Mouse (Mus musculus): ENCODE data around the gene Ppara.

DNA sequence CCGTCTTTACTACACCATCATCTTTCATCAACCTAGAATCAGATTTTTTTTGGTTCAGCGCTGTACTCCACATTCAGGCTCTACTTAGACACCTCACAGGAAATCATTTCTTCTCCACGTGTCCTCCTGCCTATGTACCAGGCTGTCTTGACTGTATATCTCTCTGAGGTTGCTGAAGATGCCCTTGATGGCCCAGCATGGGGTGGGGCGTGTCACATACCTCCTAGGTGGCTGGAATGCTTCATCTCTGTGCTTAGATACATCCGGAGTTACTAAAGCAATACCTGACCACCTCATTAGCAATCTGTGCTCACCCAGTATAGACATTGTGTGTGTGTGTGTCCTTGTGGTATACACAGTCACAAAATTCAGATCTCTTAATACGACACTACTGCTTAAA lies 60.7 kb downstream of the Ppara start:
- no peak for TF ChIP-seq CTCF (IDR thresholded peaks at IDR 0.05)
- TF ChIP-seq EP300 (IDR thresholded peaks at IDR 0.05; ENCODE audit: insufficient read depth, low read depth, low read length): no peak
